Mouse (Mus musculus) effector memory CD4-positive, alpha-beta T cell, adult 7 months (primary cell): ENCODE data around the gene Gm16434. TPM values are rescaled to one million over a fixed set of nuclear protein-coding genes. Genes with fewer than 3 reads are reported as not detected.

Experiments
- polyA plus RNA-seq: library from polyadenylated mRNA; unstranded; fragments of 100-300 nt; shearing (Covaris generic); gene quantifications from one replicate; pipeline ENCODE4 v1.2.1, GENCODE M21; 2017

Gm16434 gene
- not detected for polyA plus RNA-seq

GRCm38 (mm10) chr14:7194440-7194839 is at the start of gene Gm16434:
Gene Gm16434, minus strand, starts transcription at chr14:7194540.

DNA sequence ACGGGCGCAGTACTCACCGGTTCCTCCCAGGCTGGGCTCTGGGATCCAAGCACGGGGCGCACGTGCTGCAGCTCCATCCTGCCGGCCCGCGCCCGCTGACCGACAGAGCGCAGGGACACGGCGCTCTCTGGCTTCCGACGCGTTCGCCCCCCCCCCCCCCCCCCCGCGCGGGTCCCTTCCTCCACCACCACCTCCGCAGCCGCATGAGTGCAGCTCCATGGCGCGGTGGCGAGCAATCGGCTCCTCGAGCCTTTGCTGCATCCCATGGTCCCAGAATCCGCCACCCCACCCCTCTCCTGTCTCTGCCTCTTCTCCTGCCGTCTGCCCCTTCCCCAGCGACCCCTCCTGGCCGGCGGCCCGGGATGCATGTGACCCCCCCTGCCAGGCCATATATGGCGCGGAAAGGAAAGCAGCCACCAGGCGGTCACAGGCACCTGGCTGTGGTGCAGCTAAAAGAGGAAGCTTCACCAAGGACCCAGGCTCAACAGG is 19.8 kb downstream of the Gm16434 start, which contains the start of gene Gm3512:
TSS of gene Gm3512 (minus strand) at position 51 of the 489 bp plus-strand sequence.

Other genes with a start within 250 kb of the Gm16434 start
- gene Gm6356, start 220.7 kb downstream of the Gm16434 start, polyA plus RNA-seq = not detected
- gene Gm10406, start 167.1 kb downstream of the Gm16434 start, polyA plus RNA-seq = not detected
- not detected for gene Gm3685, start 149.6 kb downstream of the Gm16434 start, polyA plus RNA-seq
- gene Gm3696, start 93.9 kb downstream of the Gm16434 start, polyA plus RNA-seq = not detected
- not detected for gene Gm6676, start 69.1 kb downstream of the Gm16434 start, polyA plus RNA-seq
- gene Gm3512, start 20.0 kb downstream of the Gm16434 start, polyA plus RNA-seq = 0.46 TPM
- not detected for gene Gm3727, start 70.2 kb upstream of the Gm16434 start, polyA plus RNA-seq
- gene Gm3739, start 120.5 kb upstream of the Gm16434 start, polyA plus RNA-seq = not detected
- gene Gm5797, start 137.9 kb upstream of the Gm16434 start, polyA plus RNA-seq = not detected
- not detected for gene Gm8374, start 170.6 kb upstream of the Gm16434 start, polyA plus RNA-seq